Mouse (Mus musculus) spleen, postnatal 14 days (tissue): ENCODE data around the gene Ubtfl1.
"Not testable (repeated sequence)": the region's sequence is repeated elsewhere in the genome, so short reads cannot be mapped to it uniquely, and the experiment has no call there.

ENCODE experiments used
- DNase-seq, 2 experiments: peaks; one replicate each; pipeline ENCODE4 v3.0.0; 2021 to 2022; ENCODE audit warnings: low spot score in 2 of 2

Gene Ubtfl1

DNA sequence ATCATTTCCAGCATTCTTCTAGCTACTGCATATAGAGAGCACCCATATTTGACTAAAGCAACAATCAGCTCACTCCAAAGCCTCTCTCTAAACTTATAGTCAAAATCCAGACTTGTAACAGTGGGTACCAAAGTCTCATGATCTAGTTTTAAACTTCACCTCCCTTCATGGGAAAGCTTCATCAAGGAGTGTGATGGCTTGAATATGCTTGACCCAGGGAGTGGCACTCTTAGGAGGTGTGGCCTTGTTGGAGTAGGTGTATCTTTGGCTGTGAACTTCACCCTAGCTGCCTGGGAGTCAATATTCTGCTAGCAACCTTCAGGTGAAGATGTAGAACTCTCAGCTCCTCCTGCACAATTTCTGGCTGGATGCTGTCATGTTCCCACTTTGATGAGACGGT lies at the start of gene Ubtfl1:
Gene Ubtfl1 (plus strand): TSS at position 301 of the 400 bp plus-strand sequence.
- DNase-seq = no peak

DNA sequence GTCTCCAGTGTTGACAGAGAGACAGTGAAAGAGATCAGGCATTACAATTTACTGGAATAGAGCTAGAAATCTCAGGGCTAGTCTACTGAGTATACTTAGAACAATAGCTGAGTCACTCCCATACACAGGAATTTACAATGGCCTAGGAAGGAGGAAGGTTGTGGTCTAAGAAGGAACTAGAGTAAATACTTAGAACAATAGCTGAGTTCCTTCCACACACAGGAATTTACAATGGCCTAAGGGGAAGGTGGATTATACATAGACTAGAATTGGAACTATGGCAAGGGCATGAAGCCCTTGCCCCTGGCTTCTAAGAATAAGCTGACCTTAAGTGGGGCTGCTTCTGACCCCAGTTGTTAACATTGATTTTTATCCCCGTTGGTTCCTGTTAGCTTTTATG lies 31.2 kb upstream of the Ubtfl1 start:
- not testable (repeated sequence) for DNase-seq

- DNase-seq = no peak
These were observed 18.4 kb upstream of the Ubtfl1 start for GRCm38 (mm10) chr9:18385782-18386181.

GRCm38 (mm10) chr9:18399629-18400028 lies 4.6 kb upstream of the Ubtfl1 start:
- no peak for DNase-seq

DNA sequence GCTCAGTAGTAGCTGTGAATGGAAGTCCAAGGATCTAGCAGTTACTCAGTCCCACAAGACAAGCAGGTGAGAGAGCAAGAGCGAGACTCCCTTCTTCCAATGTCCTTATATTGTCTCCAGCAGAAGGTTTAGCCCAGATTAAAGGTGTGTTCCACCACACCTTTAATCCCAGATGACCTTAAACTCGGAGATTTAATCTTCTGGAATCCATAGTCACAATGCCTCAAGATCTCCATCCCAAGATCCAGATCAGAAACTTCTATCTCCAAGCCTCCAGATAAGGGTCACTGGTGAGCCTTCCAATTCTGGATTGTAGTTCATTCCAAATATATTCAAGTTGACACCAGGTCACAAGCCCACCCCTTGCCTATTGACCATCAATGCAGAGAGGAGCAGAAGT lies 1.3 kb upstream of the Ubtfl1 start, which contains the start of gene Naalad2:
Gene Naalad2 (minus strand): TSS at position 101 of the 400 bp plus-strand sequence.
- DNase-seq = not testable (repeated sequence)

GRCm38 (mm10) chr9:18412371-18412770 lies 8.2 kb downstream of the Ubtfl1 start:
- not testable (repeated sequence) for DNase-seq

DNA sequence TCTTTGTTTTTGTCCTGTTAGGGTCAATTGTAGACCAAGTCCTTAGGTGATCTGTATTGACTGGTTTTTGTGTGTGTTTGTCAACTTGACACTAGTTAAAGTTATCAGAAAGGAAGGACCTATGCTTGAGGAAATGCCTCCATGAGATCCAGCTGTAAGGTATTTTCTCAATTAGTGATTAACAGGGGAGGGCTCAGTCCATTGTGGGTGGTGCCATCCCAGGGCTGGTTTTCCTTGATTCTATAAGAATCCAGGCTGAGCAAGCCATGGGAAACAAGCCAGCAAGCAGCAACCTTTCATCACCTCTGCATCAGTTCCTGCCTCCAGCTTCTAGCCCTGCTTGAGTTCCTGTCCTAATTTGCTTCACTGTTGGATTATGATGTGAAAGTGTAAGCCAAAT lies 26.1 kb downstream of the Ubtfl1 start, which contains the start of gene Mbd3l2:
Gene Mbd3l2 (plus strand): TSS at position 301 of the 400 bp plus-strand sequence.
- DNase-seq = no peak

DNA sequence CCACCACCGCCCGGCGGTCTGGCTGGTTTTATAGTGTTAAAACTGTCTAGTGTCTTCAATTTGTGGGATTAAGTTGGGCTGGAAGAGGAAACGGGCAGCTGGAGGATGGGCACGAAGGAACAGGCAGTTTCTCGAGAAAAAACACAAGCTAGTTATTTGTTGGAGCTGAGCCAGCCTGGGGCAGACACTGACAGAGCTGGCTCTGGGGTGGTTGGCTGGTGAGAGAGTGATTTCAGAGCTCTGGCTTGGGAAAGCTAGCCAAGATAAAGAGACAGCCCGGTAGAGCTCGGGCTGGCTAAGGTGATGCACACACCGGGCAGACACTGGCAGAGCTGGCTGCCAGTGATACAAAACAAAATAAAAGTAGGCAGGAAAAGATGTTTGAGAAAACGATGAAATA lies 27.5 kb downstream of the Ubtfl1 start:
- DNase-seq = no peak

GRCm38 (mm10) chr9:18456520-18456919 lies 52.3 kb downstream of the Ubtfl1 start:
- no peak for DNase-seq
